Mouse (Mus musculus) C2C12 (cell line): Measurements from ENCODE around the gene Spdef. TPM values are rescaled to one million over a fixed set of nuclear protein-coding genes. Genes with fewer than 3 reads are reported as not detected.

Experiments
- H3K27me3 ChIP-seq: one replicate; pipeline ENCODE4 v1.6.1; 2011; ENCODE audit not compliant: control insufficient read depth, insufficient read depth, insufficient read length
- H3K36me3 ChIP-seq: one replicate; pipeline ENCODE4 v1.6.1; 2011; ENCODE audit not compliant: control insufficient read depth, insufficient read depth
- H3K4me3 ChIP-seq: one replicate; pipeline ENCODE4 v1.5.1; 2011; ENCODE audit warnings: mild to moderate bottlenecking, control low read depth; ENCODE audit not compliant: poor library complexity, insufficient read depth, severe bottlenecking
- H3K79me2 ChIP-seq: one replicate; pipeline ENCODE4 v1.6.1; 2011; ENCODE audit not compliant: control insufficient read depth, insufficient read depth
- H3K79me3 ChIP-seq: one replicate; pipeline ENCODE4 v1.6.1; 2011; ENCODE audit warnings: low read depth, control low read depth
- H3ac ChIP-seq: one replicate; pipeline ENCODE3; 2011; ENCODE audit warnings: low read depth; ENCODE audit not compliant: control insufficient read depth, insufficient read length
- CEBPB ChIP-seq: IDR thresholded peaks from one replicate; pipeline ENCODE4 v1.6.1; 2011; ENCODE audit warnings: low read depth, mild to moderate bottlenecking, control low read depth, moderate library complexity
- CTCF ChIP-seq: IDR thresholded peaks from one replicate; pipeline ENCODE4 v1.5.1; 2011; ENCODE audit not compliant: control insufficient read depth, insufficient read depth, insufficient read length
- FOSL1 ChIP-seq: IDR thresholded peaks from one replicate; pipeline ENCODE4 v1.8.0; 2011; ENCODE audit warnings: mild to moderate bottlenecking, low read length; ENCODE audit not compliant: poor library complexity, insufficient read depth, severe bottlenecking
- MAX ChIP-seq: IDR thresholded peaks from one replicate; pipeline ENCODE4 v1.6.1; 2011; ENCODE audit warnings: mild to moderate bottlenecking, control low read depth
- MYOD1 ChIP-seq: IDR thresholded peaks from one replicate; pipeline ENCODE4 v1.6.1; 2011; ENCODE audit warnings: low read depth; ENCODE audit not compliant: control insufficient read depth, insufficient read length
- MYOG ChIP-seq: IDR thresholded peaks from one replicate; pipeline ENCODE4 v1.6.1; 2011; ENCODE audit not compliant: control insufficient read depth, insufficient read length; ENCODE audit errors: extremely low read depth
- USF1 ChIP-seq: IDR thresholded peaks from one replicate; pipeline ENCODE4 v1.6.1; 2011; ENCODE audit warnings: low read depth, mild to moderate bottlenecking, control low read depth, moderate library complexity
- polyA plus RNA-seq: library from polyadenylated mRNA; unstranded; fragments of >200 nt; fragmentation: generic; extraction: Trizol; gene quantifications from one replicate; pipeline ENCODE4 v1.2.1, GENCODE M21; 2012; ENCODE audit warnings: missing spikeins

Gene Spdef
- polyA plus RNA-seq, 1 experiment: not detected

DNA sequence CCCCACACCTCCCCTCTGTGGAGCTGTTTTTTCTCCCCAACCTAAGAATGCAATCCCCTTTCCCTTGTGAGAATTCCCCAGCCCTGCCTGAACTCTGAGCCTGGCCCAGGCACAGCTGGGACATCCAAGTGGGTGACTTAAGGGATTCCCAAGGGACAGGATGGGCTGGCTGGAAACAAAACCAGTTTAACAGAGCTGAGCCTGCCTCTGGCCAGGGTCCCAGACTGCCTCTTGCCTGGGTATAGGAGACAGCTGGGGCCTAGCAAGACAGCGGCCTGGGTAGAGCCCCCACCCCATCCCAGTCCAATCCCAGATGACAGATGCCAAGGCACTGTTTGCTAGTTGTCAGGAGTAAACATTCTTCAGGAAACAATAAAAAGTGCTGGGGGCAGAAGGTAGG, 15.9 kb downstream of the Spdef start:
- no peak overlapping the region for H3ac ChIP-seq
- no peaks in the 10 kb centered on the region for H3K79me2 ChIP-seq
- H3K27me3 ChIP-seq: peaks cover 25% of the 10 kb centered on the region
- TF ChIP-seq MYOG (no peak), MAX (no peak), CTCF (no peak), CEBPB (no peak), USF1 (no peak), FOSL1 (no peak), MYOD1 (no peak)
- no peaks in the 10 kb centered on the region for H3K79me3 ChIP-seq
- no peaks in the 10 kb centered on the region for H3K36me3 ChIP-seq
- H3K4me3 ChIP-seq: no peak overlapping the region

GRCm38 (mm10) chr17:27709650-27710049, 19.1 kb downstream of the Spdef start:
- H3K4me3 ChIP-seq: no peak overlapping the region
- TF ChIP-seq MAX (no peak), FOSL1 (no peak), MYOD1 (no peak), CEBPB (no peak), USF1 (no peak), CTCF (no peak), MYOG (no peak)
- peaks cover 11% of the 10 kb centered on the region for H3K27me3 ChIP-seq
- H3K79me3 ChIP-seq: no peaks in the 10 kb centered on the region
- no peaks in the 10 kb centered on the region for H3K36me3 ChIP-seq
- no peak overlapping the region for H3ac ChIP-seq
- no peaks in the 10 kb centered on the region for H3K79me2 ChIP-seq

GRCm38 (mm10) chr17:27707954-27708661, 20.6 kb downstream of the Spdef start:
- H3K4me3 ChIP-seq: no peak overlapping the region
- TF ChIP-seq MYOG: no peak
- no peak for TF ChIP-seq USF1
- no peak for TF ChIP-seq MAX
- TF ChIP-seq FOSL1: no peak
- H3K36me3 ChIP-seq: no peaks in the 10 kb centered on the region
- H3ac ChIP-seq: no peak overlapping the region
- peaks cover 8% of the 10 kb centered on the region for H3K27me3 ChIP-seq
- H3K79me3 ChIP-seq: no peaks in the 10 kb centered on the region
- H3K79me2 ChIP-seq: no peaks in the 10 kb centered on the region

DNA sequence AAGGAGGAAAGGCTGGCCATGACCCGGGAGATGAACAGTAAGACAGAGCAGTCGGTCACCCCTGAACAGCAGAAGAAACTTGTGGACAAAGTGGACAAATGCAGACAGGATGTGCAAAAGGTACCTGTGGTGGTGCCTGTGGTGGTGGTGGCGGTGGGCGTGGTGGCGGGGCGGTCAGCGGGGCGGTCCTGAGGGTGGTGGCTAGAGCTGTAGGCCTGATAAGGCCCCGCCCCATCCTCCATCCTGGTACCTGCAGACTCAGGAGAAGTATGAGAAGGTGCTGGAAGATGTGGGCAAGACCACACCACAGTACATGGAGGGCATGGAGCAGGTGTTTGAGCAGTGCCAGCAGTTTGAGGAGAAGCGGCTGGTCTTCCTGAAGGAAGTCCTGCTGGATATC, 23.1 kb downstream of the Spdef start:
- Histone ChIP-seq H3K79me3 (no peaks in the 10 kb centered on the region), H3K36me3 (no peaks in the 10 kb centered on the region), H3K4me3 (no peak overlapping the region), H3K79me2 (no peaks in the 10 kb centered on the region), H3ac (no peak overlapping the region), H3K27me3 (no peaks in the 10 kb centered on the region)
- TF ChIP-seq CTCF (no peak), CEBPB (no peak), MYOD1 (no peak), FOSL1 (no peak), MAX (no peak), USF1 (no peak), MYOG (no peak)

DNA sequence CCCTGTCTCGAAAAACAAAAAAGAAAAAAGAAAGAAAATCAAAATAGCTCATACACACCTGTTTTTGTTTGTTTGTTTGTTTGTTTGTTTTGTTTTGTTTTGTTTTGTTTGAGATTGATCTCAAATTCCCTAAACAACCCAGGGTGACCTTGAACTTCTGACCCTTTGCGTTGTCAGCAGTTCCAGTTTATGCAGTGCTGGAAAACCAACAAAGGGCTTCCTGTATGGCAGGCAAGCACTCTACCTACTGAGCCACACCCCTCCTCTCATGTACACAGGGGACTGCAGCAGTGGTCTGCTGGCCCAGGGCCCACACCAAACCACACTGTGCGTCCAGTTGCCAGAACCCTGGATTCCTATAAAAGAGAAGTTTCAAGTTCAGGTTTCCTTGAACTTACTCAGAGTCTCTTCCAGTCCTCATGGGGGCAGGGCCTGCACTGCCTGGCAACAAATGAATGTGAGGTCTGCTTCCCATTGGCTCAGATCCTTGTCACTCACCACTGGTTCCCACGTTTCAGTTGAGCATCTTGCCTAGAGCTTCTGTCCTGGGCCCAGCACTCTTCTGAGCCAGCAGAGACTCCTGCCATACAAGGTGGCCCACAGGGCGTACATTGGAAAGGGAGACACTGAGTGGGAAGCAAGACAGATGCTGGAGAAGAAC, 24.7 kb downstream of the Spdef start:
- TF ChIP-seq MAX: no peak
- TF ChIP-seq MYOD1: no peak
- Histone ChIP-seq H3K27me3 (no peaks in the 10 kb centered on the region), H3K36me3 (no peaks in the 10 kb centered on the region)

GRCm38 (mm10) chr17:27702518-27702917, 26.2 kb downstream of the Spdef start:
- no peaks in the 10 kb centered on the region for H3K27me3 ChIP-seq
- no peaks in the 10 kb centered on the region for H3K36me3 ChIP-seq
- no peak overlapping the region for H3K4me3 ChIP-seq
- H3ac ChIP-seq: no peak overlapping the region
- no peak for TF ChIP-seq MAX
- TF ChIP-seq FOSL1: no peak
- TF ChIP-seq USF1: no peak
- TF ChIP-seq MYOG: no peak
- no peak for TF ChIP-seq CEBPB
- peak; percentile 87 for TF ChIP-seq CTCF
- no peak for TF ChIP-seq MYOD1
- H3K79me3 ChIP-seq: no peaks in the 10 kb centered on the region
- H3K79me2 ChIP-seq: no peaks in the 10 kb centered on the region

More for the DNA sequence above, 24.7 kb downstream of the Spdef start:
- Histone ChIP-seq H3K79me2 (no peaks in the 10 kb centered on the region), H3K4me3 (no peak overlapping the region), H3K79me3 (no peaks in the 10 kb centered on the region), H3ac (no peak overlapping the region)
